Mouse (Mus musculus) splenic B cell, adult 2 months (primary cell): ENCODE results near the gene Fam124a.
"Not testable (repeated sequence)": the region's sequence is repeated elsewhere in the genome, so short reads cannot be mapped to it uniquely, and the experiment has no call there.

Source experiments
- DNase-seq: peaks from one replicate; pipeline ENCODE4 v3.0.0-alpha.2; 2011; ENCODE audit warnings: low read depth, low spot score
- H3K27me3 ChIP-seq: 2 replicates; pipeline ENCODE4 v1.6.1; 2012; ENCODE audit warnings: mild to moderate bottlenecking, low read length, moderate library complexity, mixed read lengths; ENCODE audit not compliant: control insufficient read depth, poor library complexity, insufficient read depth, severe bottlenecking
- H3K36me3 ChIP-seq: 2 replicates; pipeline ENCODE4 v1.6.1; 2012; ENCODE audit warnings: mild to moderate bottlenecking, low read length, moderate library complexity, mixed read lengths; ENCODE audit not compliant: control insufficient read depth, poor library complexity, insufficient read depth, severe bottlenecking

The Fam124a gene

GRCm38 (mm10) chr14:62557111-62557510 lies 1.6 kb downstream of the Fam124a start:
- Histone ChIP-seq H3K36me3 (no peaks in the 10 kb centered on the region), H3K27me3 (no peaks in the 10 kb centered on the region)
- no peak for DNase-seq

GRCm38 (mm10) chr14:62561875-62562748 lies 6.6 kb downstream of the Fam124a start:
- Histone ChIP-seq H3K27me3 (no peaks in the 10 kb centered on the region), H3K36me3 (no peaks in the 10 kb centered on the region)
- no peak for DNase-seq

- H3K27me3 ChIP-seq, result peaks cover 1% of the 10 kb centered on the region; the same call in 1 of the 2 replicates
- no peak for DNase-seq
- no peaks in the 10 kb centered on the region for H3K36me3 ChIP-seq
These were observed 8.1 kb downstream of the Fam124a start for GRCm38 (mm10) chr14:62563679-62564078.

- not testable (repeated sequence) for H3K36me3 ChIP-seq, H3K27me3 ChIP-seq, DNase-seq
These were observed 11.3 kb downstream of the Fam124a start, which contains the start of gene Gm4131 for GRCm38 (mm10) chr14:62566821-62567220. TSS of gene Gm4131 (minus strand) at chr14:62566921.

- Histone ChIP-seq H3K27me3 (peaks cover 1% of the 10 kb centered on the region; the same call in 1 of the 2 replicates), H3K36me3 (no peaks in the 10 kb centered on the region)
- DNase-seq, result no peak
These were observed 13.9 kb downstream of the Fam124a start for GRCm38 (mm10) chr14:62569463-62569862.

- Histone ChIP-seq H3K27me3 (peaks cover 1% of the 10 kb centered on the region; the same call in 1 of the 2 replicates), H3K36me3 (no peaks in the 10 kb centered on the region)
- DNase-seq, result no peak
These were observed 14.8 kb downstream of the Fam124a start for GRCm38 (mm10) chr14:62570299-62570698.

- DNase-seq, result no peak
- no peaks in the 10 kb centered on the region for H3K27me3 ChIP-seq
- H3K36me3 ChIP-seq, result no peaks in the 10 kb centered on the region
These were observed 17.9 kb downstream of the Fam124a start for GRCm38 (mm10) chr14:62573454-62573853.

- no peaks in the 10 kb centered on the region for H3K36me3 ChIP-seq
- no peak for DNase-seq
These were observed 19.4 kb downstream of the Fam124a start for GRCm38 (mm10) chr14:62574906-62575305.

GRCm38 (mm10) chr14:62575862-62576261 lies 20.3 kb downstream of the Fam124a start:
- no peak for DNase-seq
- Histone ChIP-seq H3K27me3 (no peaks in the 10 kb centered on the region), H3K36me3 (no peaks in the 10 kb centered on the region)

More at GRCm38 (mm10) chr14:62574906-62575305, 19.4 kb downstream of the Fam124a start:
- H3K27me3 ChIP-seq, result no peaks in the 10 kb centered on the region

- no peaks in the 10 kb centered on the region for H3K27me3 ChIP-seq
- no peaks in the 10 kb centered on the region for H3K36me3 ChIP-seq
- peak; percentile 2 for DNase-seq
These were observed 25.4 kb downstream of the Fam124a start for GRCm38 (mm10) chr14:62580945-62581344.

GRCm38 (mm10) chr14:62581768-62582167 lies 26.2 kb downstream of the Fam124a start:
- Histone ChIP-seq H3K27me3 (no peaks in the 10 kb centered on the region), H3K36me3 (no peaks in the 10 kb centered on the region)
- no peak for DNase-seq

GRCm38 (mm10) chr14:62584637-62585036 lies 29.1 kb downstream of the Fam124a start:
- H3K36me3 ChIP-seq, result no peaks in the 10 kb centered on the region
- DNase-seq, result no peak
- H3K27me3 ChIP-seq, result no peaks in the 10 kb centered on the region

- no peak for DNase-seq
- Histone ChIP-seq H3K36me3 (no peaks in the 10 kb centered on the region), H3K27me3 (no peaks in the 10 kb centered on the region)
These were observed 29.8 kb downstream of the Fam124a start for GRCm38 (mm10) chr14:62585338-62585737.

- H3K27me3 ChIP-seq, result no peaks in the 10 kb centered on the region
- DNase-seq, result no peak
- no peaks in the 10 kb centered on the region for H3K36me3 ChIP-seq
These were observed 44.6 kb downstream of the Fam124a start for GRCm38 (mm10) chr14:62600109-62600522.

- Histone ChIP-seq H3K36me3 (no peaks in the 10 kb centered on the region), H3K27me3 (no peaks in the 10 kb centered on the region)
- no peak for DNase-seq
These were observed 46.7 kb downstream of the Fam124a start for GRCm38 (mm10) chr14:62602271-62602670.
